Mouse (Mus musculus) heart, postnatal 0 days (tissue): ENCODE data around the gene Alppl2.

ENCODE experiments used
- CTCF ChIP-seq: IDR thresholded peaks from 2 replicates; pipeline ENCODE4 v1.5.1; 2016; ENCODE audit warnings: antibody characterized with exemption, control low read depth, low read depth
- EP300 ChIP-seq: IDR thresholded peaks from 2 replicates; pipeline ENCODE4 v1.6.1; 2016; ENCODE audit warnings: antibody characterized with exemption, low read depth

GRCm38 (mm10) chr1:87050072-87050471 is 39.7 kb downstream of the Alppl2 start:
- no peak for TF ChIP-seq CTCF
- no peak for TF ChIP-seq EP300
